ENCODE assay signal across 8 mouse cellular contexts in the genomic region with DNA sequence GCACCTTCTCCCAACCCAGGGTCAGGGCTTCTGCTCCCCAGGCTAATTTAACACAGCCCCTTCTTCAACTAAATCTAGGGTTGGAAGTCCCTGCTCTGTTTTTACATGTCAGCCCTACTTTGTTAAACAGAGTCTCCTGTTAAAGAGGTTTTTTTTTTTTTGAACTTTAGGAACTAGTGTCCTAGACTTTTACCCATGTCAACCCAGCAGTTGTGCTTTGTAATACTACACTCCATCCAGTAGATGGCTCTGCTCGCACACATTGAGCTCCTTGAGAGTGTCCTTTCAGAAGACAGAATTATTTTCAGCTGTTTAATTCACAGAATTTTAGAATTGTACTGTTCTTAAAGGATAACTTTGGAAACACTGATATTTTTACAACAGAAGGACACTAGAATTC. TPM values are rescaled to one million over a fixed set of nuclear protein-coding genes. Genes with fewer than 3 reads are reported as not detected.
DNase-seq lines count a peak whose midpoint lies in the region; ATAC-seq and TF ChIP-seq lines count a peak whose summit lies in the region.

No protein-coding gene starts in this region.

- DNase-seq in neural tube, embryonic 11.5 days (ENCODE audit: low spot score): peak; percentile 49
- no peak for DNase-seq in neural tube, embryonic 10.5 days (ENCODE audit: extremely low spot score, low spot score)
- DNase-seq in c-Kit-positive CD71-negative TER-119-negative erythroid progenitor cells, embryonic 14.5 days (ENCODE audit: low read depth): peak; percentile 77
- no peak for DNase-seq in heart, embryonic 10.5 days (ENCODE audit: low spot score)
- DNase-seq in kidney, postnatal 10 days: peak; percentile 44
- peak; percentile 31 for DNase-seq in stomach, postnatal 0 days (ENCODE audit: low spot score)
- no peak for DNase-seq in right cerebral cortex, postnatal 4 days

- no peak overlapping the region for H3K9ac ChIP-seq in neural tube, embryonic 11.5 days (ENCODE audit: low read length)
- H3K9ac ChIP-seq in stomach, postnatal 0 days (ENCODE audit: low read length): no peak overlapping the region

- 2% methylated on average over 1 of the region's 1 CpGs for WGBS in neural tube, embryonic 11.5 days
- WGBS in heart, embryonic 10.5 days: 0% methylated on average over 1 of the region's 1 CpGs
- WGBS in stomach, postnatal 0 days: 0% methylated on average over 1 of the region's 1 CpGs

- no peak for ATAC-seq in neural tube, embryonic 11.5 days (ENCODE audit: insufficient read depth, low FRiP score, low TSS enrichment)
- ATAC-seq in stomach, postnatal 0 days (ENCODE audit: low FRiP score, low TSS enrichment): no peak

- peak; percentile 88 for TF ChIP-seq CTCF in stomach, postnatal 0 days (IDR thresholded peaks at IDR 0.05; ENCODE audit: low read depth)

- TF ChIP-seq EP300 in stomach, postnatal 0 days (optimal IDR thresholded peaks at IDR 0.05): no peak

- H3K9me3 ChIP-seq in neural tube, embryonic 11.5 days (ENCODE audit: control insufficient read depth, low read length): no peaks in the 10 kb centered on the region
- H3K9me3 ChIP-seq in heart, embryonic 10.5 days: no peaks in the 10 kb centered on the region
- no peaks in the 10 kb centered on the region for H3K9me3 ChIP-seq in megakaryocyte, embryonic 14.5 days
- no peaks in the 10 kb centered on the region for H3K9me3 ChIP-seq in stomach, postnatal 0 days (ENCODE audit: control insufficient read depth, low read length)

- H3K27me3 ChIP-seq in neural tube, embryonic 11.5 days (ENCODE audit: control insufficient read depth, insufficient read depth, low read length): no peaks in the 10 kb centered on the region
- no peaks in the 10 kb centered on the region for H3K27me3 ChIP-seq in heart, embryonic 10.5 days (ENCODE audit: insufficient read depth, poor library complexity, severe bottlenecking)
- H3K27me3 ChIP-seq in megakaryocyte, embryonic 14.5 days (replicated peaks): no peaks in the 10 kb centered on the region
- no peaks in the 10 kb centered on the region for H3K27me3 ChIP-seq in stomach, postnatal 0 days (ENCODE audit: control insufficient read depth, insufficient read depth, low read length)

- peaks cover 10% of the 10 kb centered on the region; the same call in 1 of the 2 replicates for H3K4me1 ChIP-seq in neural tube, embryonic 11.5 days (ENCODE audit: control insufficient read depth, insufficient read depth, low read length)
- H3K4me1 ChIP-seq in heart, embryonic 10.5 days: peaks cover 18% of the 10 kb centered on the region
- peaks cover 55% of the 10 kb centered on the region for H3K4me1 ChIP-seq in megakaryocyte, embryonic 14.5 days
- H3K4me1 ChIP-seq in stomach, postnatal 0 days (replicated peaks; ENCODE audit: control insufficient read depth, insufficient read depth): peaks cover 11% of the 10 kb centered on the region

- H3K27ac ChIP-seq in neural tube, embryonic 11.5 days (ENCODE audit: low read depth, low read length): no peak overlapping the region
- no peak overlapping the region for H3K27ac ChIP-seq in heart, embryonic 10.5 days
- H3K27ac ChIP-seq in stomach, postnatal 0 days (replicated peaks): no peak overlapping the region

- H3K4me3 ChIP-seq in neural tube, embryonic 11.5 days (ENCODE audit: low read depth, low read length): peak overlapping the region; percentile 81; the same call in 1 of the 2 replicates
- peak overlapping the region; percentile 93 for H3K4me3 ChIP-seq in heart, embryonic 10.5 days
- peak overlapping the region; percentile 100 for H3K4me3 ChIP-seq in megakaryocyte, embryonic 14.5 days (replicated peaks)
- peak overlapping the region; percentile 75; the same call in 1 of the 2 replicates for H3K4me3 ChIP-seq in stomach, postnatal 0 days (ENCODE audit: low read depth, low read length)

- H3K4me2 ChIP-seq in neural tube, embryonic 11.5 days (ENCODE audit: low read depth): peak overlapping the region; percentile 96
- H3K4me2 ChIP-seq in stomach, postnatal 0 days (replicated peaks; ENCODE audit: low read depth): peak overlapping the region; percentile 93

- no peaks in the 10 kb centered on the region for H3K36me3 ChIP-seq in neural tube, embryonic 11.5 days (ENCODE audit: control insufficient read depth, insufficient read depth, low read length)
- no peaks in the 10 kb centered on the region for H3K36me3 ChIP-seq in heart, embryonic 10.5 days
- no peaks in the 10 kb centered on the region for H3K36me3 ChIP-seq in megakaryocyte, embryonic 14.5 days (replicated peaks; ENCODE audit: low read length)
- H3K36me3 ChIP-seq in stomach, postnatal 0 days (ENCODE audit: control insufficient read depth, insufficient read depth, low read length): no peaks in the 10 kb centered on the region

RNA-seq across cellular contexts. Expression of gene Mars2, which starts 2.3 kb away (rescaled TPM):
- 2.6 and 3.6 TPM in 2 replicates for polyA plus RNA-seq in neural tube, embryonic 11.5 days (2014; fragmentation: Nextera tagmentation; extraction: Ambion mirVana)
- 3.6 and 4.0 TPM in 2 replicates for polyA plus RNA-seq in heart, embryonic 10.5 days (2016; fragmentation: Nextera tagmentation; extraction: Ambion mirVana)
- 0.58 and 2.5 TPM in 2 replicates for polyA plus RNA-seq in megakaryocyte, embryonic 14.5 days (2012; ENCODE audit: insufficient read depth, low replicate concordance)
- polyA plus RNA-seq in stomach, postnatal 0 days (2015; fragmentation: Nextera tagmentation; extraction: Ambion mirVana): 1.7 and 2.0 TPM in 2 replicates

RNA-seq across cellular contexts. Expression of gene Rftn2, which starts 12.7 kb away (rescaled TPM):
- 12.3 and 14.2 TPM in 2 replicates for polyA plus RNA-seq in neural tube, embryonic 11.5 days (2014; fragmentation: Nextera tagmentation; extraction: Ambion mirVana)
- 3.4 TPM in 2 replicates for polyA plus RNA-seq in heart, embryonic 10.5 days (2016; fragmentation: Nextera tagmentation; extraction: Ambion mirVana)
- polyA plus RNA-seq in megakaryocyte, embryonic 14.5 days (2012; ENCODE audit: insufficient read depth, low replicate concordance): not detected in 2 replicates
- 3.0 TPM in 2 replicates for polyA plus RNA-seq in stomach, postnatal 0 days (2015; fragmentation: Nextera tagmentation; extraction: Ambion mirVana)

Comparison
In these comparisons a context has a peak if more than half of its experiments do, and no peak if none do; other contexts are left out.
1. DNase-seq: peak in neural tube, embryonic 11.5 days (single experiment), c-Kit-positive CD71-negative TER-119-negative erythroid progenitor cells, embryonic 14.5 days (single experiment), kidney, postnatal 10 days (single experiment) and stomach, postnatal 0 days (single experiment); none in neural tube, embryonic 10.5 days (single experiment), heart, embryonic 10.5 days (single experiment) and right cerebral cortex, postnatal 4 days (single experiment).
2. Peak in every context shown above with its lines, with median percentiles within 50 percentile points of each other: H3K4me3 ChIP-seq.